Mouse (Mus musculus) olfactory bulb, adult 2 months (tissue): ENCODE results near the gene Pusl1.

ENCODE experiments used
- CTCF ChIP-seq: fragments of 200-500 bp; IDR thresholded peaks from 2 replicates; pipeline ENCODE4 v1.5.1; 2012; ENCODE audit warnings: low read depth, mild to moderate bottlenecking, low read length, moderate library complexity; ENCODE audit not compliant: insufficient read depth
- POLR2A ChIP-seq: fragments of 200-500 bp; IDR thresholded peaks from 2 replicates; pipeline ENCODE4 v1.6.1; 2012; ENCODE audit warnings: mild to moderate bottlenecking, low read depth, low read length, moderate library complexity; ENCODE audit not compliant: insufficient read depth

DNA sequence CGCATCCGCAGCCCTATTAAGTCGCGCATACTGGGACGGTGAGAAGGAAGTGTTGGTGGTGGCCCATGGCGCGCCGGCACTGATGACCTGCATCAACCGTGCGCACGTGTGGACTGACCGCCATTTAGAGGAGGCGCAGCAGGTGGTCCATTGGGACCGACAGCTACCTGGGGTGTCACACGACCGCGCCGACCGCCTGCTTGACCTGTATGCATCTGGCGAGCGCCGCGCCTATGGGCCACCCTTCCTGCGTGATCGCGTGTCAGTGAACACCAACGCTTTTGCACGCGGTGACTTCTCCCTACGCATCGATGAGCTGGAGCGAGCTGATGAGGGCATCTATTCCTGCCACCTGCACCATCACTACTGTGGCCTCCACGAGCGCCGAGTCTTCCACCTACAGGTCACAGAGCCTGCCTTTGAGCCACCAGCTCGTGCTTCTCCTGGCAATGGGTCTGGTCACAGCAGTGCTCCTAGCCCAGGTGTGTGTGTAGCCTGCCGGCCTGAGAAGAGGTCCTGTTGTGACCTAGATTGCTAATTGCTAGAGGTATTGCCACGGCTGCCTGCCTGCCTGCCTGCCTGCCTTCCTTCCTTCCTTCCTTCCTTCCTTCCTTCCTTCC, 49.8 kb downstream of the Pusl1 start:
- no peak for TF ChIP-seq POLR2A
- no peak for TF ChIP-seq CTCF
